Mouse (Mus musculus): ENCODE data around the gene Rpgrip1. TPM values are rescaled to one million over a fixed set of nuclear protein-coding genes. Genes with fewer than 3 reads are reported as not detected.
"Not testable (repeated sequence)": the region's sequence is repeated elsewhere in the genome, so short reads cannot be mapped to it uniquely, and the experiment has no call there.

The Rpgrip1 gene
- under 1 TPM; 0.17 to 0.53 TPM for total RNA-seq (2021)
- long read RNA-seq, experiment 1 = 0 reads
- long read RNA-seq, experiment 2, partial matches to known transcripts = 0 of 2 reads
- long read RNA-seq, experiment 2, other reads (novel, unspliced or antisense) = 2 of 2 reads

DNA sequence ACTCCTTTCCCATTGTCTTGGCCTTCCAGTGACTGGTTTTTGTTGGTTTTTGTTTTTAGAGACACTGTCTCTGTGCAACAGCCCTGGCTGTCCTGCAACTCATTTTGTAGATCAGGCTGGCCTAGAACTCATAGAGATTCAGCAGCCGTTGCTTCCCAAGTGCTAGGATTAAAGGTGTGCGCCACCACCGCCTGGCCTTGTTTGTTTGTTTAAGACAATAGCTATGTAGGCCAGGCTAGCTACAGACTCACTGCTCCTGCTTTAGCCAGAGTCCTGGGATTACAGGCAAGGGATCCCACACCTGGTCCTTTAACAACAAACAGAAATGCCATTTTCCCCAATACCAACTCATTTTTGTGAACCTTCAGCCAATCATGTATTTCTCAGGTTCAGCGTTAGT, at the start of gene Rpgrip1:
Gene Rpgrip1 (plus strand): TSS at position 359 of the 400 bp plus-strand sequence.
- intact Hi-C loops (cut with DNase I) = loop anchor here (10.0 kb wide), 1 partner anchor 164 kb away; the partner anchor contains the start of genes Rab2b and Tox4
- DNase-seq = no peak

DNA sequence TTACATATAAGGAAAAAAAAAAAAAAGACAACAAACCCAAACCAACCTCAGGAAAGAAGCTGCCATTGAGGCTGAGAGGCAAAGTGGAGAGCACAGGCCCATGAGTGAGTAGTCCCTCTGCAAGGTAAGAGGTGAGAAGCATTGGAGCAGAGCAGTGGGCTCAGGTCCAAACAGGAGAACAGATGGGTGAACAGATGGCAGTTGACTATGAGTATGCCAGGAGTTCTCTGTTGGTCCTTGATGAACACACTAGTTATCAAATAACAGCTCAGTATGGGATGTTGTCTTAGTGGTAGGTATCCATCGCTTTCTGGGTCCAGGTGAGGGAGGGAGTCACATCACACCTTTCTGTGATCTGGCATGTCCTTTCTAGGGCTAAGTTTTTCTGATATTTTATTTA, 49.7 kb upstream of the Rpgrip1 start:
- intact Hi-C loops (cut with DNase I) = no loop called here
- DNase-seq = no peak

DNA sequence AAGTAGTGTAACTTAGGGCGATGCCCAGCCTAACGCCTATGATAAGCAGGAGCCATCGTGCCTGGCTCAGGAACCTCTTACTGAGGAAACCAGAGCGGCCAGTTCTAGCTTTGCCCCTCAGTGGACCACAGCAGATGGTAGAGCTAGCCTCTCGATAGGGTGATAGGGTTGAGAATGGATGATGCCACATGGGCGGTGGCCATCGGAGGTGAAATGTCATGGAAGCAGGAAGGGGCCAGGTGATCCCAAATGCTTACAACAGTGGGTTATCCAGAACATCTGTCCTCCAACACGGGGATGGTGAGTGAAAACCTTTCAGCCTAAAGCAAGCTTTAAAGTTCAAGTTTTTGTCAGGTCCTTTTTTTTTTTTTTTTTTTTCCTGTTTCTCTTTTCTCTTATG, 48.7 kb upstream of the Rpgrip1 start:
- intact Hi-C loops (cut with DNase I) = no loop called here
- no peak for DNase-seq

DNA sequence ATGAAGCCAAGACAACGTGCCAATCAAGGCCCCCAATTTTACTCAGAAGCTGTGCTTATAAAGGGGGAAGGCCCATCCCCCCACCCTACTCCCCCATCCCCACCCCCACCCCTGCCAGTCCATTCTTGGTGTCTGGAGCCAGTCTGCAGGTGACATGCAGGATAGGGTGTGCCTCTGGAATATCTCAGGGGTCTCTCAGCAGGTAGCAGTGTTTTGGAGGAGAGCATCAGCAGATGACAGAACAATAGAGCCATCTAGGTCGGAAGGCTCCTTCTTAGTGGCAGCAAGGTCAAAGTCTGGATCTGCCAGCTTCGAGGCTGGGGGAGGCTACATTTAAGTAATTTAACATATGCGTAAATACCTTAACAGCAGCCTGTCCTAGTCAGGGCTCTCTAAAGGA, 44.4 kb upstream of the Rpgrip1 start:
- DNase-seq = no peak
- intact Hi-C loops (cut with DNase I) = no loop called here

DNA sequence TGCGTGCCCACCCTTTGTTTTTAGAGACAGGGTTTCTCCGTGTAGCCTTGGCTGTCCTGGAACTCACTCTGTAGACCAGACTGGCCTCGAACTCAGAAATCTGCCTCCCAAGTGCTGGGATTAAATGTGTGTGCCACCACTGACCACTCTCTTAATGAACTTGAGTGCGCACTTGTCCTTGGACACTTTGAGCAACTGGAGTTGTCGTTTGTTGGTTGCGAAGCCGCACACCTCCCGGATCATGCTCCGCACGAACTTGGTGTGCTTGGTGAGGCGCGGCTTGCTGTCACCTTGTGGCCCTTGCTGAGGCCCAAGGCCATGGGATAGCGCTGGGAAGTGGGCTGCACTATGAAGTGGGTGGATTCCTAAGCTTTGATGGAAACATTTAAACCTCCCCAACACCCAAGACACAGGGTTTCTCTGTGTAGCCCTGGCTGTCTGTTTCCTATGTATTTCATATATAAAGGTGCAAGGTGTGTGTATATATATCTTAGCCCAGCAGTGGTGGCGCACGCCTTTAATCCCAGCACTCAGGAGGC, 38.8 kb upstream of the Rpgrip1 start:
- no peak for DNase-seq
- intact Hi-C loops (cut with DNase I) = no loop called here

DNA sequence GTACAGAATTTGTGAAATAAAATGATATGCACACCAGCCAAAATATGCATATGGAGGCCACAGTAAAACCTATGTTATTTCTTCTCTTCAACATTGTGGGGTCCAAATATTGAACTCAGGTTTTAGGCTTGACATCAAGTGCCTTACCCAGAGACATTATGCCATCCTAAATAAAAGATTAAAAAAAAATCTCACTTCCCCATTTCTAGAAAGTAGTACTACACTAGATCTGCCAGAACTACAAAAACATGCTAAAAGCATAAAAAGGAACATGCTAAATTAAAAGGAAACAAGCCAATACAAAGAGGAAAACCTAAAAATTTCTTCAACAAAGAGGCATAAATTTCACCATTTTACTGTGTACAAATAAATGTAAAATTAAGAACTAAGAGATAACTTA, 27.4 kb upstream of the Rpgrip1 start:
- intact Hi-C loops (cut with DNase I) = no loop called here
- no peak for DNase-seq

DNA sequence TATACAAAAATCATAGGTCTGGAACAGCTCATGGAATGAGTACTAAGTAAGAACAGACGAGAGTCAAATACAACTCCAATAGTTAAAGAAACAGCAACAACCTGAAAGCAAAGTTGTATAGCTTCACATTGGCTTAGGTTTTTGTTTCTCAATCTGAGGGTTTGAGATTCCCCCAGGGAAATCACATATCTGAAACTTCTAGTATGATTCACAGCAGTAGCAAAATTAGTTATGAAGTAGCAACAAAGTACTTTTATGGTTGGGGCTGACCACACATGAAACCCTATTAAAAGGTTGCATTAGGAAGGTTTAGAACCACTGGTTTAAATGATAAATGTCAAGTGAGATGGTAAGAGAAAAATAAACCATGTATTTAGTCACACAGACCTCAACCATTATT, 16.0 kb upstream of the Rpgrip1 start:
- no peak for DNase-seq
- intact Hi-C loops (cut with DNase I) = no loop called here

DNA sequence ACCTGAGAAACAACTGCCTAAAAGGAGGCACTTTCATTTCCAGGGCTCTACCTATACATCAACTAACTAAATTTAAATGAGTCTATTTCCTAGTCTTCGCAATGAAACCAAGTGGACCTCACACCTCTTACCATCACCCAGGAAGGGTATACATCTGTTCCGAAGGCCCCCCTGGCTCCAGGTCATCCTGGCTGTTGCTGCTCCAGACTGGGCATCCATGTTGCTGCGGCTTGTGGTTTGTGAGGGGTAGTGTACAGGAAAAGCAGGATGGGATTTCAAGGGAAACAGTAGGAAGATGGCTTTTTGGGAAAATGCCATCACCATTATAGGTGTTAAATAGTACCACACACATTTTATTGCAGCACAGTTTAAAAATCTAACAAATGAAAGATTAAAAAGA, 13.3 kb upstream of the Rpgrip1 start:
- DNase-seq; intact Hi-C loops (cut with DNase I): not testable (repeated sequence)

DNA sequence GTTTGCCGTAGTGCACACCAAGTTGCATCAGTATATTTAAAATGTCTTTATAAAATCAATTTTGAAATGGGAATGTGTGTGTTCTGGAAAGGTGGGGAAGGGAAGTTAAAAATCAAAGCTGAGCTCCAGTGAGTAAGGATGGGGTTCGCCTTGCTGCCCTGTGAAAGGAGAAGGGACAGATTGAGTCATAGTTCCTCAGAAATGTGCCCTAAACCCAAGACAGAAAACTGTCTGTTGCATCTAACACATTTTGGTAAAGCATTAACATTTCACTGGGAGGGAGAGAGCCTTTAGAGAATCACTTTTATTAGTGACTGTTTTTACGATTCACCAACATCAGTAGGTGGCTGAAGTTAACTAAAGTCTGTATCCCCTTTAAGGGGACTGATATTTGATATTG, 12.1 kb upstream of the Rpgrip1 start:
- intact Hi-C loops (cut with DNase I); DNase-seq: not testable (repeated sequence)

DNA sequence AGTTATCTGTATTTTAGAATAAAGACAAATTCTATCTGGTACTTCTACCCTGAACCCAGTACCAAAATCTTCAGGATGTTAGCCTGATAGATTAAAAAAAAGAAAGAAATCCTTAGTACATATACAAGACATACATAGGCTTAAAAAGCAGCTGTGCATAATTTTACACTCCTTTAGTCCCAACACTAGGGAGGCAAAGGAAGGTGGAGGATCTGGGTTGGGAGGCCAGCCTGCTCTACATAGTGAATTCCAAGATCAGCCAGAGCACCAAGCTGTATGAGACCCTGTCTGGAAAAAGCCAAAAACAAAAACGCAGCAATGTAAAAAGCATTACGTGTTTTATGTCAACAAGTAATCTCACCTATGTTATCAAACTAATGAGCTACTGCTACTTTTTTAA, 10.9 kb upstream of the Rpgrip1 start:
- DNase-seq = no peak
- intact Hi-C loops (cut with DNase I) = no loop called here

DNA sequence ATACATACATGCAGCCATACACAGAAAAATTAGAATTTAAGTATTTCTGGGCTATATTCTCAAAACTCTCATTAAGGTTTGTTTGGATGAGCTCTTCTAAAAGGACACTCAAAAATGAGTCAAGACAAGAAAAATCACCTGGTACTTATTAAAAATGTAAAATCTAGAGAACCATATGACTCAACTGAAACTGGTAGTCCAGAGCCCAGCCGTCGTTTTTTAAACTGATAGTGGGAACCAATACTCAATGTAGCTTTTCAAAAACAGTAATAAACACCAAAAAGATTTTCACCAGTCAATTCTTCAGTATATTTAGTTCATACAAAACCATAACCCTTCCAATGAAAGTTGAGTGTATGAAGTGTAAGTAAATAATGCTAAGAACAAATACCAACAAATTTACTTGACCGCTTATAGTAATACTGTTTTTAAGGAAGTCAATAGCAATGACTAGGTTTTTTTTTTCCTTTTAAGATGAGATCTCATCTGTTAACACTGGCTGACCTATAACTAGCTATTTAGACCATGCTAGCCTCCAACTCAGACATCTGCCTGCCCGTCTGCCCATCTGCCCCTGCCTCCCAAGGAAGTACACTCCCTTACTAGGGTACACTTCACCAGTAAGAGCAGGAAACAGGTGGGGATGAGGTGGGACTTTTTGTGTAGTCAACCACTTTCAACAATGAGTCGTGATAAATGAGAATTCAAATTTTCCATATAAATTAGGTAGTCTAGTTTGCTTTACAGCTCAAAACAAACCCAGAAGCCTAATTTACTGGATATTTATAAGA, 10.1 kb upstream of the Rpgrip1 start:
- intact Hi-C loops (cut with DNase I) = loop anchor here (5.0 kb wide), 1 partner anchor 78 kb away; the partner anchor contains the start of gene Zfp219
- DNase-seq = no peak

DNA sequence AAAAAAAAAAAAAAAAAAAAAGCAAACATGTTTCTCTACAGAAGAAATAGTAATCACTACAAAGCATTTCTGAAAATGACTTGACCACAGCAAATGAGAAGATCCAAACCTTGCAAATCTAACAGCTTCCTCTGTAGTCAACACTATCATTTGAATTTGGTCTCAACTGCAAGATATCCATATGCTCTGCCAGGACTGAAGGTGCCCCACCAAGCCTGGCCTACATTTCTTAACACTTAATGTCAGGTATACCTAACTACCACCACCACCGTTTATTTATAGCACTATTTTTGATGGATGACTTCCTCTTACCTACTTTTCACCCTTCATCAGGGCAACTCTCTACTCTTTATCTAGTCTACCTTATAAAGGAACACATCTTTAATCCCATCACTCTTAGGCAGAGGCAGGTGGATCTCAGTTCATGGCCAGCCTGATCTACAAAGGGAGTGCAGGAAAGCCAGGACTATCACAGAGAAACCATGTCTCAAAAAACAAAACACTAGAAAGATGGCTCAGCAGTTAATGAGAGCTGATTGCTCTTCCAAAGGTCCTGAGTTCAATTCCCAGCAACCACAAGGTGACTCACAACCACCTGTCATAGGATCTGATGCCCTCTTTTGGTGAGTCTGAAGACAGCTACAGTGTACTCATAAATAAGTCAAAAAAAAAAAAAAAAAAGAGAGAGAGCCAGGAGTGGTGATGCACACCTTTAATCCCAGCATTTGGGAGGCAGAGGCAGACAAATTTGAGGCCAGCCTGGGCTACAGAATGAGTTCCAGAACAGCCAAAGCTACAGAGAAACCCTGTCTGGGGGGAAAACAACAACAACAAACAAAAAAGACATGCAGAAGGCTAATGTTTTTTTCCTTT, 9.0 kb upstream of the Rpgrip1 start:
- intact Hi-C loops (cut with DNase I) = loop anchor here (5.0 kb wide), 1 partner anchor 79 kb away; the partner anchor contains the start of gene Zfp219
- no peak for DNase-seq

DNA sequence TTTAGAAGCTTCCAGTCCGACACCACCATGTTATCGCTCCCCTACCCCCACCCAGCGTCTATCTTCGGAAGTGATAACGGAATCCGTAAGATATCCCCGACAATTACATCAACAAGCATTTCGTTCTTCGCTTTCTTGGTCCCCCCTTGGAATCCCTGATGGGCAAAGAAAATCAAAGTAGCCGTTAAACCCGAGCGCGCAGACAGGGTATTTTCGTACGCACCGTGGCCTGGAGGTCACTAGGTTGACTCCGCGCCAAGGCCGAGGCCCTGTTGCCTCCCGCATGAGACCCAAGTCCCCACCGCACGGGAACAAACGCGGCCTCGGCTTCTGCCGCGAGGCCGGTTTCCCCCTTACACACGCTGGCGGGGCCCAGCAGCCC, 7.0 kb upstream of the Rpgrip1 start:
- intact Hi-C loops (cut with DNase I) = loop anchor here (5.0 kb wide), 1 partner anchor 81 kb away; the partner anchor contains the start of gene Zfp219
- DNase-seq = no peak

DNA sequence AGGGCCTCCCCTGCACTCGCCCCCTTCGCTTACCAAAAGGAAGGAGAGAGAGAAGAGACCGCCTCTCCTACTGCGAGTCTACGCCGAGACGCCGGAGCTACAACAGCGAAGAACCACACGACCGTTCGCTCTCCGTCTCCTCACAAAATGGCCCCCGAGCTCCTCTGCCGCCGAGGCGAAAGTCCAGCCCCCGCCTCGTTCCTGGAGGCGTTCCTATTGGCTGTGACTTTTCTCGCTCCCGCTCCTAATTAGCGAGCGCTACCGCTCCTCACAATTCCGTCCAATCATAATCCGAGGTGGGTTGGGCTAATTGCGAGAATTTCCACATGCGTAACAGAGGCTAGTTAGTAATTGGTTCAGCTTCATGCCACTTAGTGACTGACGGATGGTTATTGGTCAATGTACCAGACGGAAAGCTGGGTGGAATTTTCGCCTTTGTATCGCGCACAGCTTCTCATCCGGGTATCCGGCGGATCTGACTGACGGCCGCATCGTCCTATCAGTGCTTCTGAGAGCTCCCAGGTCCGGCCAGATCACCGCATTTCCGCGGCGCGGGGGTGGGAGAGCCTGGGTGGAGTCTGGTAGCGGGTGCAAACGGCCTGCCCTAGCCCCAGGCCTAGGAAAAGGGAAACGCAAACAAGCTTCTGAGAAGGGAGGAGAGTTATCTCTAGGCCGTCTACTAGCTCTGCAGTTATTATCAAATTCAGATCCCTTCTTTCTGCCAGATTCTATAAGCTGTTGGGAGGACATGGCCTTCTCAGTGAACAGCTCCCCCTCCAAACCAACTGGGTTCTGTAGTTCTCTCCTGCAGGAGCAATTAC, 6.4 kb upstream of the Rpgrip1 start, which contains the start of gene Hnrnpc:
Gene Hnrnpc (minus strand): TSS at position 173 of the 821 bp plus-strand sequence.
- intact Hi-C loops (cut with DNase I) = loop anchor here (5.0 kb wide), 1 partner anchor 82 kb away; the partner anchor contains the start of gene Zfp219
- peak; percentile 100 for DNase-seq

DNA sequence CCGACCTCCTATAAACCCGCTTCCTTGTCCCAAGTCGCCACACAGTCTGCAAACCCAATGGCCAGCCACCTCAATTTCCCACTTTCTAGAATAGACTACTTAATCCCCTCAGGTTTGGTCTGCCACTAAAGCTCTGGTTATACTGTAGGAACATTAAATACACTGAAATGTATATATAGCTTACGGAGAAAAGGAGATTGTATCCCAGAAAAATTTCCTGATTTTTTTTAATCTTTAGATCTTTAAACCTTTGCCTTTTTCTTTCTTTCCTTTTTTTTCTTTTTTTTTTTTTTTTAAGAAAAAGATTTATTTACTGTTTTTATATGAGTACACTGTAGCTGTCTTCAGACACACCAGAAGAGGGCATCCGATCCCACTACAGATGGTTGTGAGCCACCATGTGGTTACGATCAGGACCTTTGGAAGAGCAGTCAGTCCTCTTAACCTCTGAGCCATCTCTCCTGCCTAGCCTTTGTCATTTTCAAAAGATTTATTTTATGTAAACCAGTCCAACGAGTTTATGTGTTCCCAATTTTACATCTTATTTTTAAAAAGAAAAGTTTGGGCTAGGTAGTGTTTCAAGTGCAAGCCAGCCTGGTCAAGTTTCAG, 5.7 kb upstream of the Rpgrip1 start:
- DNase-seq = no peak
- intact Hi-C loops (cut with DNase I) = loop anchor here (5.0 kb wide), 1 partner anchor 82 kb away; the partner anchor contains the start of gene Zfp219

DNA sequence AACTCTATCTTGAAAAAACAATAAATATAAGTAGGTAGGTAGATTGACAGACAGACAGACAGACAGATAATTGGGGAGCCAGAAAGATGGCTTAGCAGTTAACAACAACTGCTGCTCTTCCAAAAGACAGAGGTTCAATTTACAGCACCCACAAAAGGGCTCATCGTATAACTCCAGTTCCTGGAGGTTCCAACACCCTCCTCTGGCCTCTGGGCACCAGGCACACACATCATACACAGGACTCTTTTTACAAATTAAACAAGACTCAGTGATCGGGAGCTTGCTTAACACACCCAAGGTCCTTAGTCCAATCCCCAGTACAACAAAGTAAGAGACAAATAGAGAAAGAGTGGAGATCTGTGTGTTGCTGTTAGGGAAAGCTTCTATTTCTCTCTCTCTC, 5.2 kb upstream of the Rpgrip1 start:
- intact Hi-C loops (cut with DNase I) = no loop called here
- no peak for DNase-seq

DNA sequence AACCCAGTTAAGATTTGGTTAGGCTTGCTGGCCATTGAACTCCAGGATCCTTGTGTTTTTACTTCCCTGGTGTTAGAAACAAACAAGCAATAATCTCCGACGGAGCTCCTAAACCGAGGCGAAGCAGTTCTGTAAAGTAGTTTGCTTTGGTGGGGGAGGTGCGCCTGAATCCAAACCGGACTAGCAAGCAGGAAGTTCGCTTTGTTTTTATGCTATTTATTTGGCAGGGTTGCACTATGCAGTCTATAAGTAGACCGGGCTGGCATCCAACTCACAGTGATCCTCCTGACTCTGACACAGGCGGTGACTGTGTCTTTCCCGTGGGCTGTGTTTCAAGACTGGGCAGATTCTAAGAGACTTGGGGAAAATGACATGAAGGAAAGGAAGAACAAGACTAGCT, 3.8 kb upstream of the Rpgrip1 start:
- DNase-seq = peak; percentile 49 to 62
- intact Hi-C loops (cut with DNase I) = no loop called here

DNA sequence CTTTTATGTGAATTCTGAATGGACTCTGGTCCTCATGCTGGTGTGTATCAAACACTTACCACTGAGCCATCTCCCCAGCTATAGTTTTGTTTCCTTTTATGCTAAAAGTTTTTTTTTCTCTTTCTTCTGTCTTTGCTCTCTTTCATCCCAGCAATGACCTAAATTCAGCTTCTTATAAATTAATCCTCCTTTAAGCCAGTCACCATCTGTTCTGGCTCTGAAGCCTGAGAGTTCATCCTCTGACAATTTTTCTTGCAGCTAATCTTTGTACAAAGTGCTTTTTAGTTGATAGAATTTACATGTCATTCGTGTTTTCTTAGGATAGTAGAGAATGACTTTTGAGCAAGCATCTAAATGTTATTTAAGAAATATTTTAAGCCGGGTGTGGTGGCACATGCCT, 2.5 kb upstream of the Rpgrip1 start:
- DNase-seq = no peak
- intact Hi-C loops (cut with DNase I) = no loop called here

DNA sequence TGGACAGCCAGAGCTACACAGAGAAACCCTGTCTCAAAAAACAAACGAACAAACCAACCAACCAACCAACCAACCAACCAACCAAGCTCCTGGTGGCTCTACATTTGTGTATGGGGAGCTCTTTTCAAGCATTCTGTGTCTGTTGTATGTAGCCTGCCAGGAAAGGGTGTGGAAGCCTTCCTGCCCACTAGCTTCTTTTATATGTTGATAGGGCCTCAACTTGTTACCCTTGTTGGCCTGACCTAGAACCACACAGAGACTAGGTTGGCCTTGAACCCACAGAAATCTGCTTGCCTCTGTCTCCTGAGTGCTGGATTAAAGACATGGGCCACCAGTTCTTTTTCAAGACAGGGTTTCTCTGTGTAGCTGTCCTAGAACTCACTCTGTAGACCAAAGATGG, 3.6 kb downstream of the Rpgrip1 start:
- DNase-seq = no peak
- intact Hi-C loops (cut with DNase I) = loop anchor here (10.0 kb wide), 1 partner anchor 161 kb away; the partner anchor contains the start of genes Rab2b and Tox4

Measured in heart, postnatal 14 days (tissue).